Mouse (Mus musculus) adrenal gland, adult 8-10 months (tissue): ENCODE data around the gene Ipo4. TPM values are rescaled to one million over a fixed set of nuclear protein-coding genes. Genes with fewer than 3 reads are reported as not detected.

Experiments
- DNase-seq: peaks from one replicate; pipeline ENCODE4 v3.0.0; 2022
- total RNA-seq, 4 experiments: library from RNA; stranded (reverse); gene quantifications; 2 replicates each; pipeline ENCODE4 v1.2.4; 2022

Gene Ipo4
- 100 to 1,000 TPM in 3 of 4 experiments, 10 to 100 TPM in 1; 93.7 to 140 (median 111) TPM for total RNA-seq

DNA sequence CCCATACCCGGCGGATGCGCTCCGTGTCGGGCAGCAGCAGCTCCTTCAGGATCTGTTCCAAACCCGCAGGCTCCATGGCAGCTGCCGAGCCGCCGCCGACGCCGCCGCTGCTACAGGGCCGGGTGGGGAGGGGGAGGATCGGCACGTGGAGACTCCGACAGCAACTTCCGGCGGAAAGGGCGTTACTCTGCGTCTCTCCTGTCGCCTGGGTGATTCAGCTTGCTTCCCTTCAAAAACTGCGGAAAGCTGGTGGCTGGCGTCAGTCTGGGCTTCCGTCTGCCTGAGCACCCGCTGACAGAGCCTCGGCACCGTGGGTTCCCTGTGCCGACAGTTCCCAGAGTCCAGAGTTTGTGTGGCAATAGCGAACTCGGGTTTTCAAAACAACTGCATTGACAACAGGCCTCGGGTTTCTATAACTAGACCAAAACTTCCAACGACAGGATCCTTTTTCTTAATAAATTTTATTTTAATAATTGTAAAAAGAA, at the start of gene Ipo4:
Gene Ipo4 (minus strand): TSS at position 435 of the 485 bp plus-strand sequence.
- DNase-seq = peak; percentile 84

- no peak for DNase-seq
Measured at GRCm38 (mm10) chr14:55682118-55682493, 46.3 kb upstream of the Ipo4 start.

DNA sequence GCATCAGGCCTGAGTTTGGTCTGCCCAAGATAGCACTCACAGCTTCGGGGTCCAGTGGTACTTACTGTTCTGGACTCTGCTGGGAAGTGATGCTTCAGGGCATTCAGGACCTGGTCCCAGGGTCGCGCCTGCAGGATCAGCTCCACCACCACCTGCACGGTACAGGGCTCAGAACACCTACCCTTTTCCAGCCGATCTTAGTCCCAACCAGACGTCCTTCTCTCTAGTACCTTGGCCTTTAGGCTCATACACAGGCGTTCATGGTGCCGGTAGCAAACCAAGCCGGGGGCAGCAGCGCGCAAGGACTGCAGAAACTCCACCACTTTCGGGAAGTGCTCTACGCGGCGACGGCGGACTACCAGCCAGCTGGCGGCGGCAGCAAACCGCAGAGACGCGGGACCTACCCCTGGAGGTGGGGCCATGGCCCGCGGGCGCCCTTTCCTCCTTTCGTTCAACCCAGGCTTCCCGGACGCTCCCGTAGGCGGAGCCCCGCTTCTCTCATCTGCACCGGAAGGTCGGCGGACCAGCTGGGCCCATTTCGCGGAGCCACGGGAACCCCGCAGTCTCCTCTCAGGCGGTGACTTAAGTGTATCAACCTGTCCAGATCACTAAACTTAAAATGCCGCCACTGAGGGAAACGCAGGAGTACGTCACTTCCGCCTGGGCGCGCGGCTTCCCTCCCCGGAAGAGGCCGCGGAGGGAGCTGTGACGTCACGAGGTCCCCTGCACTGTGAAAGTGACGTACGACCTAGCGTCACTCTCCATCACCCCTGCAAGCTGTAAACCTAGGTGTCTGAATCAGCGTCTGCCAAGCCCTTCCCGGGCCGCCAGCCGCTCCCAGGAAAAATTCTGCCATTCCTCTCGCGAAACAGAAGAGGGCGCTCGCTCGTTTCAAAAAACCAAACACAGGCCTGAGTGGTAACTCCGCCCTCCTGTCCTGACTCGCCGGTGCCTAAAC, 45.7 kb upstream of the Ipo4 start, which contains the start of gene Tinf2:
Gene Tinf2 (minus strand): TSS at position 661 of the 958 bp plus-strand sequence.
- DNase-seq = peak; percentile 94

GRCm38 (mm10) chr14:55677615-55678014, 41.9 kb upstream of the Ipo4 start:
- no peak for DNase-seq

- DNase-seq = no peak
Measured at GRCm38 (mm10) chr14:55672741-55673060, 36.9 kb upstream of the Ipo4 start.

GRCm38 (mm10) chr14:55671833-55672740, 36.3 kb upstream of the Ipo4 start, which contains the start of the genes Gmpr2 and Nedd8:
Gene Gmpr2, plus strand, starts transcription at chr14:55671941.
Gene Nedd8, minus strand, starts transcription at chr14:55672124.
- peak; percentile 94 for DNase-seq

DNA sequence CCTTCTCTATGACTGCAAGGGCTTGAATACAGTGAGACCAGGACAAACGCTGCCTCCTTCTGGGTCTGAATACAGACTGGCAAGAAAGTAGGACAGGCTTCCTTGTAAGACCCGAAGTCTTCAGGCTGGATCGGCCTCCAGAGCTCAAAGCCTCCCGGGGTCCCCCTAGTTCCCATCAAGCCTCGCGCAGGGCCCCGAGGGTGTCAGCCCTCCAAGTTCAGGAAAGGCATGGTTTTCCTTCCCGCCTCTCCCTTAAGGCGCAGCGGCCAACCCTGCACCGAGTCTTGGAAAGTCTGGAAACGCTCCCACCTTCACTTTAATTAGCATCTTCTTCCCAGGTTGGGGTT, 35.7 kb upstream of the Ipo4 start:
- no peak for DNase-seq

GRCm38 (mm10) chr14:55660636-55661035, 24.9 kb upstream of the Ipo4 start:
- DNase-seq = no peak

DNA sequence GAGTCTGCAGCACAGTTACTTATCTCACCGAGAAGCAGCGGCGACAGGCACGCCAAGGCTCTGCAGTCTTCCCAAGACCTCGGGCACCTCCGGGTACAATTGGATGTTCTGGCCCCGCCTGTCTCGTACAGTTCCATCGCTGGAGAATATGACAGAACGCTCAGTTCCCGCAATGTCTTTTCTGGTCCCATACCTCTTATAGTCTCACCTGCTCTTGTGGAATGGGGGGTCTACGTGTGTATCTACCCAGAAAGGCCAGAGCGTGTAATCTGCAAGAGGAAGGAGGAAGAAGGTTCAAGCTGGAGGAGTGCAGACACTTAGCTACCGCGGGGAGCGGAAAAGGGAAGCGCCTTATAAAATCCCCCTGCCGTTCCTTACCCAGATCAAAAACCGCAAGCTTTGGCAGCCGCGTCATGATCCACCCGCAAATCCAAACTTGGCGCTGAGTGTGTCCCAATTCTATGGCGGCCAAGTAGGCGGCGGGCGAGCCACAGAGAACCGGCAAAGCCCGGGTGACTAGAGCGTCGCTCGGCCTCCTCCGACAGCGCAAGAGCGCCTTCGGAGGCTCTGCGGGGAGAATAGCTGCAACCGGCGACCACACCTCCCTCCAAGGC, 24.3 kb upstream of the Ipo4 start, which contains the start of gene Mdp1:
Gene Mdp1 (minus strand): TSS at position 549 of the 614 bp plus-strand sequence.
- peak; percentile 66 for DNase-seq

GRCm38 (mm10) chr14:55658011-55658410, 22.3 kb upstream of the Ipo4 start:
- DNase-seq = peak; percentile 76

DNA sequence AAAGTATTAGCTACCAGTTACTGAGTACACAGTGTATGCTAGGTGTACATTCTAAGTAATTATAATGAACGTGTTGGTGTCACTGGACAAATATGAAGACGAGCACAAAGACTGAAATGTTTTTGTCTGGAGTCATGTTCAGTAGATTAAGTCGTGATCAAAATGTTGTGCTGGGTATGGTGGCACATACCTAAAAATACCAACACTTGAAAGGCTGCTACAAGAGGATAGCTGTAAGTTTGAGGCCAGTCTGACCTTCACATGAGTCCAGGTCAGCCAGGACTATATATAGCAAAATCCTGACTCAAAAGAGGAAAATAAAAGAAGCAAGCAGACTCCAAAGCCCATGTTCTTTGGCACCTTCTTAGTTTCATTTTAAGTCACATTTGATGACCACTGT, 21.2 kb upstream of the Ipo4 start:
- DNase-seq = no peak

DNA sequence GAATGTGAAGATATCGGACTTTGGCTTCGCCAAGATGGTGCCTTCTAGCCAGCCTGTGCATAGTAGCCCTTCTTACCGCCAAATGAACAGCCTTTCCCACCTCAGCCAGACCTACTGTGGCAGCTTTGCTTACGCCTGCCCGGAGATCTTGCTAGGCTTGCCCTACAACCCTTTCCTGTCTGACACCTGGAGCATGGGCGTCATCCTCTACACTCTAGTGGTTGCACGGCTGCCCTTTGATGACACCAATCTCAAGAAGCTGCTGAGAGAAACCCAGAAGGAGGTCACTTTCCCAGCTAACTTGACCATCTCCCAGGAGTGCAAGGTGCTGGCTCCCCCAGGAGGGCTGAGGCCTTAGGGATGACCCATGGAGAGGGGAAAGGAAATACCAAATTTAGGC, 15.8 kb upstream of the Ipo4 start:
- no peak for DNase-seq

GRCm38 (mm10) chr14:55649884-55650283, 14.1 kb upstream of the Ipo4 start, which contains the start of gene Tssk4:
Gene Tssk4, plus strand, starts transcription at chr14:55650184.
- no peak for DNase-seq

- DNase-seq = no peak
Measured at GRCm38 (mm10) chr14:55644261-55644888, 8.6 kb upstream of the Ipo4 start.

DNA sequence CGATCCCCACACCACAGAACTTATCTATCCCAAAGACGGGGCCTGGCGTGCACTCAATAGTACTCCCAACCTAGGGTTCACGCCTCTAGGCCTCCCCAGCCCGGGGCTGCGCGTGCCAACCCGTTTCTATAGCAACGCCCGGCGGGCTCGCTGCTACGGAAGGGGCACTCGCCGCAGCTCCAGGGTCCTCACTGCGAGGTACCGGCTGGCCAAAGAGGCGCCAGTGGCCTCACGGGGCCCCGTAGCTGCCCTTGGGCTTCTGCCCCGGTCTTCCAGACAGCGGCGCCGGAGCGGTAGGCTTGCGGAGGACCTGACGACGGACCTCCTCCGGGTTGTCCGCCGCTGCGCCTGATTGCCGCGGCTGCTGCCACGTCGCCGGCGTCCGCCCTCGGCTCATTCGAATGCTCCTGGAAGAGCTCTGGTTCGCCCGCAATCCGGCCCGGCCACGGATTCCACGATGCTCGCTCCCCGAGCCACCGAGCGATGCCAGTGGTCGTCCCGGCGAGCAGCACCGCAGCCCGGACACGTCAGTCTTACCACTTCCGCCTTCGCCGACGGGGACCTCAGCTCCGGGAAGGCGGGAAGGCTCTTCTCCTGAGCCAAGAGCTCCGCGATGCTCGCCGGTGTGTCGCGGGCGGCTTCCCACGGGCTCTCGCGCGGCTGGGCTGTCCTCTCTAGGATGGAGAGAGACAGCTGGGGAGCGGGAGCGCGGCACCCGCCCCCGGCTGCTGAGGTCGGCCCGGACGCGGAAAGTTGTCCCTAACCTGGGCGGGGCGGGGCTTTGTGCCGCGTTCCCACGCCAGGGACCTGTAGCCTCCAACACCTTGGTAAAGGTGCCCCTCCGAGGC, 7.5 kb upstream of the Ipo4 start, which contains the start of gene Tm9sf1:
Gene Tm9sf1 (minus strand): TSS at position 747 of the 848 bp plus-strand sequence.
- DNase-seq = peak; percentile 80

GRCm38 (mm10) chr14:55642679-55643059, 6.9 kb upstream of the Ipo4 start:
- no peak for DNase-seq

DNA sequence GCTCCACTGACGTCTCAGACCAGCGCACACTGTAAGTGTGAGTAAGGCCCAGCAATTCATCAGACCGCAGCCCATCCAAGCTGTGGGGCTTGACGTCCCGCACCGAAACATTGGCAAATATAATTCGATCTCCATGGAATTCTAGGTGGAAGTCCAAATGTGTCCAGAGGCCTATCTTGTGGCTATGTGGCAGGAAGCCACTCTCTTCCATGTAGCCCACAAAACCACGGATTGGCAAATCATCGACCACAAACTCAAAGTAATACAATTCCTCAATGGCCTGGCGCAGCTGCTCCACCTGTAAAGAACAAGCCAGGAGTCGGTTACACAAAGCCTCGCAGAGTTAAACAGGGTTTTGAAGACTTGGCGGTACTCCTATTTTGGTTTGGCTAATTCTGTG, 5.5 kb upstream of the Ipo4 start:
- DNase-seq = no peak

DNA sequence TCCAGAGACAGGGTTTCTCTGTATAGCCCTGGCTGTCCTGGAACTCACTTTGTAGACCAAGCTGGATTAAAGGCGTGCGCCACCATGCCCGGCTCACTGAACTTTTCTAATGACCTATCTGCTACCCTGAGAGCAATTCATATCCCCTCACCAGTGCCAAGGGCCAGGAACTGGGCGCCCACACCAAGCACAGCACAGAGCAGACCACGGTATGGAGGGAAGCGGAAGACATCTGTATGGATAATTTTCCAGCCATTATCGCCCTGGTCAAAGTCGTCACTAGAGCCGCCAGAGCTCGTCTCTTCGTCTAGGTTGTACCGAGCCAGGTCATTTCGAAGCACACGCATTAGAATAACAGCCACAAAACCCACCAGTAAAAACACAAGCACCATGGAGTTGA, 5.1 kb upstream of the Ipo4 start:
- DNase-seq = no peak

GRCm38 (mm10) chr14:55637795-55638194, 2.0 kb upstream of the Ipo4 start, which contains the start of gene Gm49378:
Gene Gm49378, minus strand, starts transcription at chr14:55637895.
- DNase-seq = no peak

GRCm38 (mm10) chr14:55634874-55635522, 759 bp downstream of the Ipo4 start:
- no peak for DNase-seq
